Mouse (Mus musculus) heart, adult 2 months (tissue): Measurements from ENCODE around the gene Pi4kb. TPM values are rescaled to one million over a fixed set of nuclear protein-coding genes. Genes with fewer than 3 reads are reported as not detected.
"Not testable (repeated sequence)": the region's sequence is repeated elsewhere in the genome, so short reads cannot be mapped to it uniquely, and the experiment has no call there.

Source experiments
- DNase-seq, 2 experiments: peaks; one replicate each; pipeline ENCODE4 v3.0.0; 2021
- H3K27ac ChIP-seq: fragments of 200-600 bp; 2 replicates; pipeline ENCODE4 v1.8.1; 2022
- H3K27me3 ChIP-seq: fragments of 200-500 bp; 2 replicates; pipeline ENCODE4 v1.6.1; 2012; ENCODE audit warnings: mild to moderate bottlenecking, low read length, inconsistent platforms, mixed read lengths; ENCODE audit not compliant: control insufficient read depth, insufficient read depth
- H3K36me3 ChIP-seq: fragments of 200-500 bp; 2 replicates; pipeline ENCODE4 v1.6.1; 2012; ENCODE audit warnings: low read length, inconsistent platforms; ENCODE audit not compliant: control insufficient read depth, insufficient read depth
- H3K4me1 ChIP-seq: fragments of 200-500 bp; 2 replicates; pipeline ENCODE4 v1.6.1; 2011; ENCODE audit warnings: low read length; ENCODE audit not compliant: control insufficient read depth, insufficient read depth
- H3K4me3 ChIP-seq: fragments of 200-600 bp; 2 replicates; pipeline ENCODE4 v1.8.1; 2022
- H3K79me2 ChIP-seq: fragments of 200-500 bp; replicated peaks from 2 replicates; pipeline ENCODE4 v1.6.1; 2012; ENCODE audit warnings: mild to moderate bottlenecking, inconsistent platforms, low read length, moderate library complexity, mixed read lengths; ENCODE audit not compliant: control insufficient read depth, insufficient read depth
- H3K9ac ChIP-seq: fragments of 200-500 bp; 2 replicates; pipeline ENCODE4 v1.6.1; 2012; ENCODE audit warnings: low read depth, mild to moderate bottlenecking, control low read depth, inconsistent platforms, low read length, mixed read lengths
- CTCF ChIP-seq: fragments of 200-600 bp; IDR thresholded peaks from 2 replicates; pipeline ENCODE4 v1.8.1; 2022; ENCODE audit warnings: antibody characterized with exemption, mild to moderate bottlenecking, moderate library complexity
- EP300 ChIP-seq: fragments of 200-500 bp; IDR thresholded peaks from 2 replicates; pipeline ENCODE4 v1.6.1; 2011; ENCODE audit warnings: low read depth, low read length, control low read depth; ENCODE audit not compliant: insufficient read depth
- POLR2A ChIP-seq: fragments of 200-500 bp; IDR thresholded peaks from 2 replicates; pipeline ENCODE4 v1.6.1; 2011; ENCODE audit warnings: mild to moderate bottlenecking, low read depth, low read length, control low read depth; ENCODE audit not compliant: insufficient read depth
- WGBS: fragments of 180-500 bp; shearing (Covaris S2); methylation state at CpG from one replicate; pipeline ENCODE4 v1.1.7; 2018; 5-methylcytosine and 5-hydroxymethylcytosine counted together
- intact Hi-C: fragments of 180-260 bp; cut with DNase I; formaldehyde crosslinking; loops from one replicate; pipeline ENCODE4 v1.15.1; 2025
- polyA plus RNA-seq: library from polyadenylated mRNA; depleted of rRNA; stranded (reverse); fragments of >200 nt; gene quantifications from 2 replicates; pipeline ENCODE4 v1.2.3, GENCODE M21; 2012
- total RNA-seq, 2 experiments: library from RNA; stranded (reverse); gene quantifications; 2 replicates each; pipeline ENCODE4 v1.2.3; 2021

The Pi4kb gene
- total and polyA plus RNA-seq, 3 experiments = 18.7 to 29.5 (median 25.8) TPM

GRCm38 (mm10) chr3:94943706-94944105 is 30.8 kb upstream of the Pi4kb start:
- H3K4me3 ChIP-seq, H3K4me1 ChIP-seq, H3K9ac ChIP-seq, H3K27me3 ChIP-seq, H3K27ac ChIP-seq, H3K36me3 ChIP-seq, H3K79me2 ChIP-seq, intact Hi-C loops, DNase-seq: not testable (repeated sequence)
- TF ChIP-seq CTCF = peak; percentile 60
- WGBS = 22% methylated on average over 4 of the region's 4 CpGs

- TF ChIP-seq POLR2A (no peak), CTCF (peak; percentile 96)
- Histone ChIP-seq H3K4me3 (no peak overlapping the region), H3K9ac (no peak overlapping the region), H3K36me3 (no peaks in the 10 kb centered on the region), H3K27ac (no peak overlapping the region), H3K4me1 (no peaks in the 10 kb centered on the region), H3K79me2 (no peaks in the 10 kb centered on the region), H3K27me3 (no peaks in the 10 kb centered on the region)
- no peak for DNase-seq
- intact Hi-C loops = loop anchor here (1.0 kb wide), 1 partner anchor 49 kb away; no protein-coding TSS in a partner anchor
- 69% methylated on average over 3 of the region's 3 CpGs for WGBS
Measured at GRCm38 (mm10) chr3:94948066-94948614, 26.4 kb upstream of the Pi4kb start.

DNA sequence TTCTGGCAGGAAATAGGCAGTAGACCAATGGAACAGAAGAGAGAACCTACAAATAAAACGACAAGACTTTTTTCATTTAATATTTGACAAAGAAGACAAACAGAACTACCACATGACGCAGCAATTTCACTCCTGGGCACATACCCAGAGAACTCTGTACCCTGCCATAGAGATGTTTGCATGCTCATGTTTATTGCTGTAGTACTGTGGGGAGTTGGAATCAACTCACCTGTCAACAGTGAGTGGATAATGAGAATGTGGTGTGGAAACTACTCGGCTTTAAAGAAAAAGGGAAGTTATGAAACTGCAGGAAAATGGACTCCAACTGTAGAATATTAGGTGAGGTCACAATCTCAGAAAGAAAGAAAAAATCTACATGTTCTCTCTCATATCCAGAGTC is 24.9 kb upstream of the Pi4kb start:
- Histone ChIP-seq H3K9ac (no peak overlapping the region), H3K79me2 (no peaks in the 10 kb centered on the region), H3K4me3 (no peak overlapping the region), H3K4me1 (no peaks in the 10 kb centered on the region), H3K27ac (no peak overlapping the region), H3K36me3 (no peaks in the 10 kb centered on the region), H3K27me3 (no peaks in the 10 kb centered on the region)
- intact Hi-C loops = no loop called here
- TF ChIP-seq CTCF = no peak
- TF ChIP-seq EP300 = no peak
- TF ChIP-seq POLR2A = no peak
- no peak for DNase-seq
- WGBS = 75% methylated on average over 3 of the region's 3 CpGs

GRCm38 (mm10) chr3:94952806-94953205 is 21.7 kb upstream of the Pi4kb start:
- H3K27me3 ChIP-seq = no peaks in the 10 kb centered on the region
- no peak for TF ChIP-seq EP300
- TF ChIP-seq CTCF = no peak
- no peak for TF ChIP-seq POLR2A
- intact Hi-C loops = no loop called here
- WGBS = 74% methylated on average over 5 of the region's 5 CpGs
- H3K27ac ChIP-seq = no peak overlapping the region
- H3K9ac ChIP-seq = no peak overlapping the region
- no peaks in the 10 kb centered on the region for H3K4me1 ChIP-seq
- H3K4me3 ChIP-seq = no peak overlapping the region
- no peaks in the 10 kb centered on the region for H3K79me2 ChIP-seq
- DNase-seq = peak in 1 of 2 experiments; percentile 36
- no peaks in the 10 kb centered on the region for H3K36me3 ChIP-seq

GRCm38 (mm10) chr3:94953384-94953763 is 21.2 kb upstream of the Pi4kb start:
- H3K27ac ChIP-seq = peak overlapping the region; percentile 87
- peak overlapping the region; percentile 43 for H3K9ac ChIP-seq
- intact Hi-C loops = no loop called here
- TF ChIP-seq POLR2A = no peak
- no peak for TF ChIP-seq CTCF
- no peak for TF ChIP-seq EP300
- peak overlapping the region; percentile 61 for H3K4me3 ChIP-seq
- no peaks in the 10 kb centered on the region for H3K4me1 ChIP-seq
- WGBS = 10% methylated on average over 9 of the region's 9 CpGs
- no peaks in the 10 kb centered on the region for H3K36me3 ChIP-seq
- no peaks in the 10 kb centered on the region for H3K27me3 ChIP-seq
- no peaks in the 10 kb centered on the region for H3K79me2 ChIP-seq
- DNase-seq = no peak

- intact Hi-C loops = loop anchor here (1.0 kb wide), 1 partner anchor 20 kb away; the partner anchor contains the start of gene Pi4kb
- Histone ChIP-seq H3K9ac (peak within 1 kb of the TSS; percentile 57), H3K27me3 (no peaks in the 10 kb centered on the region), H3K36me3 (no peaks in the 10 kb centered on the region), H3K4me3 (peak within 1 kb of the TSS; percentile 61), H3K4me1 (no peaks in the 10 kb centered on the region), H3K27ac (peak within 1 kb of the TSS; percentile 87), H3K79me2 (no peaks in the 10 kb centered on the region)
- TF ChIP-seq CTCF (0 out of 2 replicates have a peak, but pooled peaks have one; percentile 9), POLR2A (peak; percentile 54), EP300 (no peak)
- under 1% methylated on average over 50 of the region's 50 CpGs for WGBS
- peak; percentile 89 to 94 for DNase-seq
Measured at GRCm38 (mm10) chr3:94953764-94954616, 20.5 kb upstream of the Pi4kb start, which contains the start of gene Rfx5. Rfx5 (plus strand) TSS chr3:94954075.
